Mouse (Mus musculus): Measurements from ENCODE around the gene Gm39566. TPM values are rescaled to one million over a fixed set of nuclear protein-coding genes. Genes with fewer than 3 reads are reported as not detected.
A peak's percentile ranks its signal among the peaks of the same experiment; 100 is the strongest.

The Gm39566 gene
- total RNA-seq, 2 experiments from 2014 or later, result not detected

- intact Hi-C loops (cut with DNase I), result loop anchor here (5.0 kb wide), 1 partner anchor 33 kb away; the partner anchor contains the start of gene Fgf11
- no peak for DNase-seq
These were observed 20.3 kb upstream of the Gm39566 start for GRCm38 (mm10) chr11:69835326-69835965.

- no peak for DNase-seq
- intact Hi-C loops (cut with DNase I), result no loop called here
These were observed 19.0 kb upstream of the Gm39566 start for GRCm38 (mm10) chr11:69834001-69834549.

GRCm38 (mm10) chr11:69833554-69833953, 18.5 kb upstream of the Gm39566 start:
- intact Hi-C loops (cut with DNase I), result no loop called here
- no peak for DNase-seq

- intact Hi-C loops (cut with DNase I), result no loop called here
These were observed 13.7 kb upstream of the Gm39566 start for GRCm38 (mm10) chr11:69828832-69829231.

GRCm38 (mm10) chr11:69823456-69823855, 8.4 kb upstream of the Gm39566 start:
- intact Hi-C loops (cut with DNase I), result no loop called here
- DNase-seq, result no peak

More at GRCm38 (mm10) chr11:69828832-69829231, 13.7 kb upstream of the Gm39566 start:
- no peak for DNase-seq

- intact Hi-C loops (cut with DNase I), result no loop called here
- no peak for DNase-seq
These were observed 7.0 kb upstream of the Gm39566 start, which contains the start of gene Spem1 for GRCm38 (mm10) chr11:69822080-69822479. Gene Spem1 (minus strand): TSS chr11:69822180.

GRCm38 (mm10) chr11:69818871-69819270, 3.8 kb upstream of the Gm39566 start:
- DNase-seq, result no peak
- intact Hi-C loops (cut with DNase I), result no loop called here

- intact Hi-C loops (cut with DNase I), result no loop called here
- DNase-seq, result no peak
These were observed 3.3 kb upstream of the Gm39566 start, which contains the start of gene Spem2 for GRCm38 (mm10) chr11:69818365-69818764. Gene Spem2 (minus strand): TSS chr11:69818465.

GRCm38 (mm10) chr11:69816520-69816919, 1.4 kb upstream of the Gm39566 start:
- no peak for DNase-seq
- intact Hi-C loops (cut with DNase I), result no loop called here

- DNase-seq, result no peak
- intact Hi-C loops (cut with DNase I), result no loop called here
These were observed 4.8 kb downstream of the Gm39566 start for GRCm38 (mm10) chr11:69810280-69810679.

- no peak for DNase-seq
- intact Hi-C loops (cut with DNase I), result no loop called here
These were observed 7.5 kb downstream of the Gm39566 start for GRCm38 (mm10) chr11:69807641-69808040.

GRCm38 (mm10) chr11:69806378-69806777, 8.7 kb downstream of the Gm39566 start:
- DNase-seq, result no peak
- intact Hi-C loops (cut with DNase I), result no loop called here

- intact Hi-C loops (cut with DNase I), result loop anchor here (5.0 kb wide), 2 partner anchors 32 to 43 kb away; partner anchors contain the start of genes Nlgn2, Slc35g3 and Tmem256
- DNase-seq, result no peak
These were observed 9.9 kb downstream of the Gm39566 start, which contains the start of gene Tmem102 for GRCm38 (mm10) chr11:69804972-69805909. Gene Tmem102 (minus strand): TSS chr11:69805624.

GRCm38 (mm10) chr11:69804652-69804940, 10.5 kb downstream of the Gm39566 start:
- DNase-seq, result no peak
- intact Hi-C loops (cut with DNase I), result loop anchor here (5.0 kb wide), 2 partner anchors 33 to 42 kb away; partner anchors contain the start of genes Nlgn2, Slc35g3 and Tmem256

GRCm38 (mm10) chr11:69803786-69804651, 11.1 kb downstream of the Gm39566 start:
- peak; percentile 50 for DNase-seq
- intact Hi-C loops (cut with DNase I), result loop anchor here (5.0 kb wide), 2 partner anchors 33 to 42 kb away; partner anchors contain the start of genes Nlgn2, Slc35g3 and Tmem256

GRCm38 (mm10) chr11:69803328-69803727, 11.8 kb downstream of the Gm39566 start:
- intact Hi-C loops (cut with DNase I), result loop anchor here (5.0 kb wide), 2 partner anchors 34 to 41 kb away; partner anchors contain the start of genes Nlgn2, Slc35g3 and Tmem256
- DNase-seq, result no peak

- intact Hi-C loops (cut with DNase I), result loop anchor here (5.0 kb wide), 2 partner anchors 35 to 40 kb away; partner anchors contain the start of genes Nlgn2, Slc35g3 and Tmem256
- DNase-seq, result peak; percentile 89
These were observed 12.4 kb downstream of the Gm39566 start for GRCm38 (mm10) chr11:69802648-69803105.

- intact Hi-C loops (cut with DNase I), result loop anchor here (5.0 kb wide), 2 partner anchors 36 to 39 kb away; partner anchors contain the start of genes Nlgn2, Slc35g3 and Tmem256
- no peak for DNase-seq
These were observed 13.6 kb downstream of the Gm39566 start, which contains the start of gene Fgf11 for GRCm38 (mm10) chr11:69801379-69801977. Gene Fgf11 (minus strand): TSS chr11:69801857.

All from left cerebral cortex, postnatal 4 days (tissue).